Mouse (Mus musculus) frontal cortex, postnatal 25 days (tissue): Measurements from ENCODE around the gene Gpr143.
"Not testable (repeated sequence)": the region's sequence is repeated elsewhere in the genome, so short reads cannot be mapped to it uniquely, and the experiment has no call there.

Experiments used
- DNase-seq, 2 experiments: peaks; one replicate each; pipeline ENCODE4 v3.0.0; 2022; ENCODE audit warnings: low spot score in 2 of 2

Gene Gpr143

DNA sequence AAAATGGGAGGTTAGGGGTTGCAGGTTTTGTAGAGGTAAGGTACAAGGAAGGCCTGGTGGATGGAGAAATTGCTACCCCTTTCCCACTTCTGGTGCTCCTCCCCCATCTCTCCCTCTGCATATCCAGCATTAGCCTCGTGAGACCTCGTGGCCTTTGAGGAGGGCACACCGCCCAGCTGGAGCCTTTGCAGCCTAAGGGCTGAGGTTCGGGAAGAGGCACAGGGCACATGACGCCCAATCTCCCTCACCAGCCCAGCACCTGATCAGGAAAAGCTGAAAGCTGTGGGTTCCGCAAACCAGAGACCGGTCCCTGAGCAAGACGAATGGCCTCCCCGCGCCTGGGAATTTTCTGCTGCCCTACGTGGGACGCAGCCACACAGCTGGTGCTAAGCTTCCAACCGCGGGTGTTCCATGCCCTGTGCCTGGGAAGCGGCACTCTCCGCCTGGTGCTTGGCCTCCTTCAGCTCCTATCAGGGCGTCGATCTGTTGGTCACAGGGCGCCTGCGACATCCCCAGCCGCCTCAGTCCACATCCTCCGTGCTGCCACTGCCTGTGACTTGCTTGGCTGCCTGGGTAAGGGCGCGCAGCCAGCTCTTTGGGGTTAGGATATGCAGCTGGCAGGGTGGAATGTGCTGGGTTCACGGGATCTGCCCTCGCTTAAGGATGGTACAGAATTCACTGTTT is at the start of gene Gpr143:
Gene Gpr143 (plus strand): TSS at position 202 of the 684 bp plus-strand sequence.
- no peak for DNase-seq

DNA sequence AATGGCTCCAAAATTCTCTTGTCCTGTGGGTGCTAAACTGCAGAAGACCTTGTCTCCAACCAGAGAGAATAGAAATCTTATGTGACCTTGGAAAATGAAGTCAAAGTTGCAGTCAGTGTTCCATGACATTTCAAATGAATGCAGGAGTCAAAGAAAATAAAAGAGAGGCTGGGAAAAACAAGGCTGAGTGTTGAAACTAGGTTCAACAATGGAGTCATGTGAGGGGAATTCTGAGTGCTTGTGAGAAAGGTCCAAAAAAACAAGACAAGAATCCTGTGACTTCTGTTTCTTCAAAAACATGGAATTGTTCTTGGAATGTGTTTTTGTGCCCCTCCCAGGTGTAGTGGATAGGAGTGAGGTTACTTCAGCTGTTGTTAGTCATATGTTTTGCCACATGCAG is 46.4 kb upstream of the Gpr143 start:
- DNase-seq, result no peak

DNA sequence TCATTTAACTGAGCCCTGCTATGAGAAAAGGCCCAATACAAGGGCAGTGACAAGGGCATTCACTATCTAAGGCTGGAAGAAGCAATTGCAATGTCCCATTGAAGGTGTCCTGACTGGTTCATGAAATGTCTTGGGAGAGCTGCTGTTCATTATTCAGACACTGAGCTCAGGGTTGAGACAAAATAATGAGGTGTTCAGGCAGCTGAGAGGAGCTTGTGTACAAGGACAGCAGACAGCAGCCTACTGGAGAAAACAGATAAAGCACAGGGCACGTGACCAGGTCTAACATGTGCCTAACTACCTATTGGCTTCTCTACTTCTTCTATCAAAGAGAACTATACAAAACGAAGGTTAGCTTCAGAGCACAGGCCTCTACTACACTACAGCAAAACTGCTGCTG is 43.5 kb upstream of the Gpr143 start:
- DNase-seq, result no peak

DNA sequence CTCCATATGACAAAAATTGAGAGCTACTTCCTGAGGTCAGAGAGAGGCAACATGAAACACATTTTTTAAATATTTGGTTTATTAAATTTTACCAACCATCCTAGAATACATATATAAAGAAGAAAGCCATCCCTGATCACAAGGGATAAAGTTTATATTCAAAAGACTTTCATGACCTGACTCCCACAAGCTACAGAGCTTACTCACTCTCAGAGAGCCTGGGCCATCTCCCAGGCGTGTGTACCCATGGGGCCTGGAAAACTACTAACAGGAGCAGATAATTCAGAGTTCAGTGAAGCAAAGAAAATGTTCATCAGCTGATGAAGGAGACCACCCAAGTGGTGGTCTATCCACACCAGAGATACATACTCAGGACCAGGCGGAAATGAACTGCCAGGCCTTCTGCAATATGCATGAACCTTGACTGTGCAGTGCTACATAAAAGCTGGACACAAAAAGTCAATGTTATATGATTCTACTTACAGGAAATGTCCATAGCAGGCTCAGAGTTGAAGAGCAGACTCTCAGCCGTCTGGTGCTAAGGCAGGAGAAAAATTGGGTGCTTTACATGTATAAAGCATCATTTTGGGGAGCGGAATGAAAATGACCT is 42.9 kb upstream of the Gpr143 start:
- DNase-seq, result no peak

DNA sequence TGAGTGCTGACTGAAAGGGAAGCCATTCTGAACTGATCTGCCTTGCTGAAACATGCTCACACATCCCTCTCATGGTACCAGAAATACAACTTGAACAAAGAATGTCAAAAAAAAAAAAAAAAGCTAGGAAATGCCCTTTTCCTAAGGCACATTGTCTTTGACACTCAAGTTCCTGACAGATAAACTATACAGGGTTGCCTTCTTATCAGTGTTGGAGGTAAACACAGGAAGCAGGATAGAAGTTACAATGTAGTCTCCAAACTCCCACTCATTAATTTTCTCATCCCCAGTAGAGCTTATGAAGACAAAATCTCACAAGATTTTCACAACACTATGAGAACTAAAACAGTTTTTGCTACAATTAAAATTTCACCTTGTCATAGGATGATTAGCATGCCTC is 38.1 kb upstream of the Gpr143 start:
- no peak for DNase-seq

DNA sequence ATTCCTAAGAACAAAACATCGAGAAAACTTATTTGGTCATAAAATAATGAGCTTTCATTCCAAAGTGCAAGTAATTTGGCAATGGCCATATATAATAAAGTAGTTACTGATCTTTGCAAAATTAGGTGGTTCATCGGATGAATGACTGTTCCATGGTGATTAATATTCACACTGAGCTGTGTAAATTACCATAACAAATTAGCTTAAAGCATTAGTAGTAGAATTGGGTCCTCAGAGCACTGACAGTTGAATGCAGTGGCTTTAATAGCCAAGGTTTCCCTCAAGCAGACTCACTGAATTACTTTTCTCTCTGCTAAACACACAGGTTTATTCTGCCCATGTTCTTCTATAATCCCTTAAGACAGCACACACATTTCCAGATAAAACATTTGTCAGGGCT is 35.8 kb upstream of the Gpr143 start:
- DNase-seq, result no peak

DNA sequence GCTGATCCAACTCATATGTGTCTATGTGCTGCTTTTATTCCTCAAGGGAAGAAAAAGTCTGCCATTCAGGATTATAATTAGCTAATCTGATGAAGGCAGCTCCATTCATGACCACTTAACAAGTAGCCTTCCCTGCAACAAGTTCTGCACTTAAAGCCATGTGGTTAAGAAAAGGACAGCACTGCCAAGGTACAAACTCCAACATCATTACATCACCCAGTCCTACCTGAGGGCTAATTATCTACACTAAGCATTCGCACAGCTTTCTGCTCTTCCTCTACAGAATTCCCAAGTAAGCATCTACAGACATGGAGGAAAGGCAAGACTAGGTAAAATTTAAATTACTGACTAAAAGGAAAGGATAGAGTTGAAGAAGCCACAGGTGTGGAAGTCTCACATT is 25.9 kb upstream of the Gpr143 start:
- DNase-seq, result no peak

DNA sequence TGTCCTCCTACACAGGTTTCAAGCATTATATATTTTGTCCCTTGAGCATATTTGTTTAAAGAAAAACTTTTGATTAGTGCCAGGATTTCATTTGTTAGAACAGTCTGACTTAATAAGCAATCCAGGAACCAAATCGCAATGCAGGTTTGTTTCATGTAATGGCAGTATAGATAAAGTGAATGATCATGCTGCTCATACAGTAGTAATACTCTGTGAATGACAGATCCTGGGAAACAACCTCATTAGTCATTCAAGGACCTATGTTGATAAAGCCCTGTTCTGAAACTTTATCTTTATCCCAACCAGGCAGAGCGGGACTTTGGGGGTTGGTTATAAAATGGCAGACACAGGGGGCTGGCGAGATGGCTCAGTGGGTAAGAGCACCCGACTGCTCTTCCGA is 25.4 kb upstream of the Gpr143 start:
- DNase-seq, result no peak

DNA sequence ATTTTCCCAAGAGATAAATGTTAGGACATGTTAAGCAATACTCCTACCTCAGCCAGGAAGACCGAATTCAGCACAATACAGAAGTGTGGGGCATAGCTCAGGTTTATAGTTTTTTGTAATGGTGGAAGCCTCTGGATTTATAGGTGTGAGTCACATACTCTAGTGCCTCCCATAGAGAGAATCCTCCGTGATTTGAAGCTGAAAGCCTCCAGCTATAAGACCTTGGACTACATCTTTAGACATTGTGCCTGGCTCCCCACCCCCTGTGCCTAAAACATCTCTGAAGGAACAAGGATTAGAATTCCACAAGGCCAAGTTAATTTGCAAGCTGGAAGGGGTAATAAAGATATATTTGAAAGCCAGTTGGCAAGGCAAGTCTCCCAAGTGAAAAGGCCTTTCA is 19.3 kb upstream of the Gpr143 start:
- no peak for DNase-seq

DNA sequence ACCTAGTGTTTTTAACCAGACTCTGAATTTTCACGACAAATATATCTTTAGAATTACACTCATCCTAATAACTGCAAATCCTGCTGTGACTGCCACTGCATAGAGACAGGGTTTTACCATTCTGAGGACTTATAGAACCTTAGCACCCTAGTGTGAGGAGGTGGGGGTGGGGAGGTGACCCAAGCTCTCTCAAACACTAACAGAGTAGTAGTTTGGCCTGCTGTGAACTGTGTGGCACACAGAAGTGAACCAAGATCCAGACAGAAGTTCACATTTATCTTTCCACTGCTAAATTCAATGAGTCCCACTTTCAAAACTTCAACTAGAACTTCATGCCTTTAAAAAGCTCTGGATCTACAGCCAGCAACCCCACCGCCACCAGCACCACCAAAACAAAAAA is 18.9 kb upstream of the Gpr143 start:
- no peak for DNase-seq

DNA sequence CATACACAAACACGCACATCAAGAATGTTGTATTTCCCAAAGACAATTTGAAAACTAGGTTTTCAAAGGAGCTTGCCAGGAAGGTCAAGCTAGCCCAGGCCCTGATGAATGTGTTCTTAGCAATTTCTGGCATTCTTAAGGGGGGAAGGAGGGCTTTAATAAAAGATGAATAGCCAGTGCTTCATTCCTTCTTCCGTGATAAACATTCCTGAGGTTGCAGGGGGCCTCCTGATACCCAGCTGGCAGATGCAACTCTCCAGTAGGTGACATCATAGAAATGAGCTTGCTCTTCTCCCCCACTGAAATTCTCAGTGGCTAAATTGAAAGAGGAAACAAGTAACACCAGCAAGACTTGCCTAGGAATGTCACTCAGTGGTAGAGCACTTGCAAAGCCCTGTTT is 17.6 kb upstream of the Gpr143 start:
- no peak for DNase-seq

DNA sequence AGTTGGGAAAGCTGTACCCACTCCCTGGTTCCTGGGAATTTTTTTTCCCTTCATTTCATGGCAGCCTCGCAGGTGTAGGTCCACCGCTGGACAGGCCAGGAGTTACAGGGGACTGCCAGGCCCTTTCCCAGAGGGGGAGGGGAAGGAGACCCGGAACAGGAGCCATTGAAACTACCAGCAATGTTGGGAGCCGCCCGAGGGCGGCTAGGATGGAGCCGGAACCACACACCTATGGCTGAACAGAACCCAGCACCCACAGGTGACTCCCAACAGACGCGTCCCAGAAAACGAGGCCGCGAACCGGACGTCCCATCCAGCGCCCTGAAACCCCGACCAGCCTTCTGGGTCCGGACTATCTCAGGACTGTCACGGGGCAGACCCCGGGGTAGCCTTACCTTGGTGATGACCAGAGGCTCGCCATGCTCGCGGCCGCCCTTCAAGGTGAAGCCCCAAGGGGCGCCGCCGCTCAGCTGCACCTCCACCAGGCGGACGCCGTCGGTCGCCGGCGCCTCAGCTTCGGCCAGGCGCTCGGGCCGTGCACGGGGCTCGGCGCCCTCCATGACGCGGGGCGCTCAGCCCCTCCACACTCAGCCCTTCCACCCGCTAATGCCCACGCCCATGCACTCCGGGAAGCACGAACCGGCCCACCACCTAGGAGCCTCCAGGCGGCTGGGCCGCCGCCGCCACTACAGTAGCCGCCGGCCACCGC is 12.7 kb upstream of the Gpr143 start, which contains the start of gene Shroom2:
Gene Shroom2 (minus strand): TSS at position 575 of the 709 bp plus-strand sequence.
- no peak for DNase-seq

DNA sequence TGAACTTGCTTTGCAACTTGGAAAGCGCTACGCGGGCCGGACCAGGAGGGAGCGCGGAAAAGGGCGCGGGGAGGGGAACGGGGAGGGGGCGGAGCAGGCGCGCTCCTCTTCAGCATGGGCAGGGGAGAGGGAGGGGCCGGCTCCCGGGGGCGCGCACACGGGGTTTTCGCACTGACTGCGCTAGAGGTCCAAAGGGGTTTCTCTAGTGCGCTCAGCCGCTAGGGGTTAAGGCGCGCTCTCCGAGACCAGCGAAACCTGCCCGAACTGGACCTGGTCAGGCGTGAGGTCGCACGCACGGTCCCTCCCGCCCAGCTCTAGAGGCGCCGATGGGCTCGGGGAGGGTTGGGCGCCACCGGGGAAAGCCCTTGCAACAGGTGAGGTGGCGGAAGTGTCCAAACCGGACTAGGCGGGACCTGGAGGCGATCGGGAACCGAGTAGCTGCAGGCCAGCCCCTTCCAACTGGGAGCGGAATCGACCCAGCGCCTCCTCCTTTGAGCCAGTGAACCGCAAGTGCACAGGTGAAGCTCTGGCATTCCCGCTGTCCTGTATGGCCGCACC is 12.0 kb upstream of the Gpr143 start:
- peak; percentile 3 to 7 for DNase-seq

DNA sequence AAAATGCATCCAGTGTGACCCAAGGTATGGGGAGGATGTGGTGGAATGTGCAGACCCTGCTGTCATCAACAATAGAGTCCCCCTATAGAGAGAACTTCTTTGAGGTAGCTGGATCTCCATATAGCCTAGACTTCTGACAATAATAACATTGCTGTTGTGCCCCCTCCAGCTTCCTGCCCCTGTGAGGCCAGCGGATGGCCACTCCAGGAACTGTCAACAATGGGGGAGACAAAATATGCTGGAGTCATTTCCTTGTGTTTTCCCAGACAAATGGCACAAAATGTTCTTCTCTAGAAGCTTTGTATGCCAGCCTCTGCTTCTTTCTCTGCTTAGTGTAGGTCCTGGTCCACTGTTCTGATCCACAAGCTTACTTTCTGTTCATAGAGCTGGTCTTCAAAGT is 6.4 kb downstream of the Gpr143 start:
- DNase-seq, result no peak

DNA sequence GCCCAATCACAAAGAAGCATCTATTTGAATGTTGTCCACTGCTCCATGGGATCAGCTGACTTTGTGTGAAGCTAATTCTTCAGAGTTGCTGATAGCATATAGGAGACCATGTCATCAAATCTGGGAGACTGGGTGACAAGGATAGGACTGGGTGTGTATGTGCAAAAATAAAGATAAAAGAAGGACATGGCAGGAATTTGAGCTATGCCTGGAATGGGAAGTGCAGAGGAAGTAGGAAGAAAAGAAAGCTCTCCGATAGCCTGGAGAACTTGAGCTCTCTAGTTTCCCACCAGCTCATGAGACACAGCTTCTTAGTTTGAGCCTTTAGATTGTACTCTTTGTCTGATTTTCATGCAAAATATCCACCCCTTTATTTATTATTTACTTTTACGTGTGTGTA is 6.9 kb downstream of the Gpr143 start:
- DNase-seq, result no peak

DNA sequence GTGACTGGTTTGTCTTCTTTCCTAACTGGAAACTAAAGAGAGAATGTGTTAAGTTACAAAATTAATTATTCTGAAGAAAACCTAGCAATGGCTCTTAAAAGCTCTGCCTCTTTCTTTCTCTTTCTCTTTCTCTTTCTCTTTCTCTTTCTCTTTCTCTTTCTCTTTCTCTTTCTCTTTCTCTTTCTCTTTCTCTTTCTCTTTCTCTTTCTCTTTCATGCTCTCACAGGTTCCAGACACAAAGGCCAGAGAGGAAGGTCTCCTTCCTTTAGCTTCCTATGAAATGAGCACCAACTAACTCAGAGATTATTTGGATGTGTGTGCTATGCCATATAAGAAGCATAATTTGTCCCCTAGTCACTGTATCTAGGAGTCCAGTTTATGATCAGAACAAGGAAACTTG is 23.6 kb downstream of the Gpr143 start:
- no peak for DNase-seq

DNA sequence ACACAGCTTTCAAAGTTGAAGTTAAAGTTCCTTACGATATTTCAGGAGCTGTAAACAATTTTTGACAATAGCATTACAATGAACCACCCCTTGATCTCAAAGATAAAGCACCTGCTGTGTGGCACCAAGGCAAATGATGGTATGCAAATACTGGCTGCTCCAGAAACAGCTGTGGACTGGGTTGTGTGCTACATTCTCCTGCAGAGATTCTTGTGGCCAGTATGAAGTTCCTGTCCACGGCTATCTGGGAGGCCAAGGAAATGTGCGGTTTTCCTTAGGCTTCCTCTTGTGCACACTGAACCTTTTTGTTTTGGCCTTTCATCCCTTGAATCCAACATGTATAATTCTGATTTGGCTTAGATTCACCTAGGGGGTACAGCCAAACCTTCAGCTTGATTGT is 31.6 kb downstream of the Gpr143 start:
- DNase-seq, result no peak

DNA sequence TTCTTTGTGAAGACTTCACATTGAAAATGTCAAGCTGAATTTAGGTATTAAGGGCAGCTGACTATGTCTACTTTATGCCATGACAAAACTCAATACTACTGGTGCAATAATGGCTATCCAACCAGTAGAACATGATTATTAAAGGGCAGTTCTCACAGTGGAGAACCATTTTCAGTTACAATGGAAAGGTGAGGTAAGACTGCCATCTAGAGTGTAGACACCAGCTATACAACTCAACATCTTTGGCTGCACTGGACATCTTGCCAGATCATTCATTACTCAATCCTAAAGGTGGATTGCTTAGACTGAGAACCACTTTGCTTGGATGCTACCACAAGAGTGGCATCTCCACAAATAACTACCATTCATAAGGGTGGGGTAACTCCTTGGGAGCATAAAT is 37.3 kb downstream of the Gpr143 start:
- no peak for DNase-seq

DNA sequence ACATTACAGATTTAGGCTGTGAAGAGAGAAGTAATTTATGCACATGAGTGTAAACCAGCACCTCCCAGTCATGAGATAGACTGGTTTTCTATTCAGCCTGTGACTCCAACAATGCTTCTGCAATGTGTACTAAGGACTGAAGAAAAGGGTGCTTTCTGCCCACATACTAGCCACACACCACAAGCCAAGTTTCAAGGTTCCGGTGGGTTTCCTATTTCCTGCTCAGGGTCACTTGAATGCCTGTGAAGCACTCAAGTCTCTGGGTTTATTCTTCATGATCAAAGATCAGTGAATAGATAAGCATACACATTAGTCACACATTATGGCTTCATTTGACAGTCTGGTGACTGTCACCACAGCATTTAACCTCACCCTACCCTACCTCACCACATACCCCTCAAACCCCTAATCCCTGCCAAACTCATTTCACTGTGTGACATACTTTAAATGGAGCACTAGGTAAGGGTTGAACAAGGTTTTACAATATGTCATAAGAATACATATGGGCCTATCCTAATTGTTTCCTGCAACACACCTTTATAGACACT is 49.4 kb downstream of the Gpr143 start:
- not testable (repeated sequence) for DNase-seq

DNA sequence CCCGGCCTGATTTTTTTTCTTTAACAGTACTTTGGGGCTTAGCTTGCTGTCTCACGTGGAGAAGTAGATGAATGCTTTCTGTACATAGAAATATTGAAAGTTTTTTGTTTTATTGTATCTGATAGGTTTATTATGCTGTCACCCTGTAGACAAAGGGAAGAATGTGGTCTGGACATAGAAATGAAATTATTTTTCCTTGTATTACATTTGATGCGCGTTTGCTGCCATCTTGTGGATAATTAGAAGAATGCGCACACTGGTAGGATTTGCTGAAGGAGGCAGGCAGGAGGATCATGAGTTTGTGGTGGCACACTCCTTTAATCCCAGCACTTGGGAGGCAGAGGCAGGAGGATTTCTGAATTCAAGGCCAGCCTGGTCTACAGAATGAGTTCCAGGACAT is 53.2 kb downstream of the Gpr143 start:
- DNase-seq, result peak in 1 of 2 experiments; percentile 17

DNA sequence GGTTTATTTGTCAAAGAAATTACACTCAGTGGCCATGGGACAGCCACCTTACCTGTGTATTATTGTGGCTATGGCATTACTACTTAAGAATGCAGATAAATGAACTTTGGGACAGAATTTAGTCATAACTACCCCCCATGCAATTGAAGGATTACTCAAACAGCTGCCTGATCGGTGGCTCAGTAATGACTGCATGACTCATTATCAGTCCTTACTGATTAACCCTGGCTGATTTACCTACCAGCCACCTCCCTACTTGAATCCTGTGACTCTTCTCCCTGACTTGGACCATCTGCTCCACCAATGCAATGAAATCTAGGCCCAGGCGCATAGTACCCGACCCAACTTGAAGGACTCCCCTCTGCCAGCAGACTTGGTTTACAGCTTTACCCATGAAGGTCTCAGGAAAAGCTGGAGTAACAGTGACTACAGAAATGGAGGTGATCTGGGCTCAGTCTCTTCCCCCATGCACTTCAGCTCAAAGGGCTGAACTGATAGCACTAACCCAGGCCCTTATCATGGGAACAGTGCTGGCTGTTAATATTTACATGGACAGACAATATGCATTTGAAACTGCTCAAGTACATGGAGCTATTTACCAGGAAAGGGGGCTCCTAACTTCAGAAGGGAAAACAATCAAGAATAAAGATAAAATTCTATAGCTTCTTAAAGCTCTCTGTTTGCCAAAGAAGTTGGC is 73.5 kb downstream of the Gpr143 start:
- no peak for DNase-seq
